Mouse (Mus musculus) cerebellum, adult 2 months (tissue): ENCODE measurements at regions not wholly inside any gene's neighbourhood (a gene's known extent, or its start where the extent isn't known, plus 50 kb on each side); places are given as distances from the start of the nearest gene placed in this dataset.

ENCODE experiments used
- CTCF ChIP-seq: fragments of 200-500 bp; IDR thresholded peaks from 2 replicates; pipeline ENCODE4 v1.5.1; 2011; ENCODE audit warnings: low read depth, mild to moderate bottlenecking, control low read depth, low read length, moderate library complexity, borderline replicate concordance; ENCODE audit not compliant: insufficient read depth
- POLR2A ChIP-seq: fragments of 200-500 bp; IDR thresholded peaks from 2 replicates; pipeline ENCODE4 v1.6.1; 2011; ENCODE audit warnings: low read length, control low read depth, borderline replicate concordance; ENCODE audit not compliant: insufficient read depth

GRCm38 (mm10) chr12:26967018-26967737 is 375.2 kb downstream of the Sox11 start:
- no peak for TF ChIP-seq POLR2A
- TF ChIP-seq CTCF, result no peak
